Mouse (Mus musculus) common myeloid progenitor, adult 5-6 weeks (primary cell): ENCODE results near the gene Trir. TPM values are rescaled to one million over a fixed set of nuclear protein-coding genes. Genes with fewer than 3 reads are reported as not detected.

Experiments used
- ATAC-seq: replicated peaks from 2 replicates; pipeline ENCODE4 v1.8.0; 2016; ENCODE audit warnings: low read depth, mild to moderate bottlenecking, moderate TSS enrichment, inconsistent platforms; ENCODE audit not compliant: poor library complexity, severe bottlenecking
- total RNA-seq: library from RNA; stranded (forward); fragments of 200-1000, 187-1606 nt; gene quantifications from 2 replicates; pipeline ENCODE4 v1.2.3, GENCODE M21; 2017

The Trir gene
- total RNA-seq, 1 experiment from 2014 or later = 202 TPM

- ATAC-seq = no peak
Observed at GRCm38 (mm10) chr8:85076001-85076400, 49.4 kb downstream of the Trir start.

- peak; percentile 49 for ATAC-seq
Observed at GRCm38 (mm10) chr8:85076993-85077392, 50.4 kb downstream of the Trir start.

Other genes with a start within 250 kb of the Trir start
- gene Nfix, start 226.5 kb upstream of the Trir start, total RNA-seq = 11.6 and 15.5 TPM in 2 replicates
- 2.8 and 4.1 TPM in 2 replicates for gene Dand5, start 204.0 kb upstream of the Trir start, total RNA-seq
- 56.5 and 63.7 TPM in 2 replicates for gene Gadd45gip1, start 195.3 kb upstream of the Trir start, total RNA-seq
- gene Rad23a, start 186.2 kb upstream of the Trir start, total RNA-seq = 30.0 and 45.4 TPM in 2 replicates
- 1,972 and 2,060 TPM in 2 replicates for gene Calr, start 179.9 kb upstream of the Trir start, total RNA-seq
- 130 and 162 TPM in 2 replicates for gene Farsa, start 169.8 kb upstream of the Trir start, total RNA-seq
- 138 and 142 TPM in 2 replicates for gene Syce2, start 154.7 kb upstream of the Trir start, total RNA-seq
- gene Gcdh, start 132.9 kb upstream of the Trir start, total RNA-seq = 16.4 and 25.2 TPM in 2 replicates
- 71.2 and 79.8 TPM in 2 replicates for gene Klf1, start 124.9 kb upstream of the Trir start, total RNA-seq
- gene Dnase2a, start 118.3 kb upstream of the Trir start, total RNA-seq = 41.0 and 47.0 TPM in 2 replicates
- not detected in 2 replicates for gene Mast1, start 89.5 kb upstream of the Trir start, total RNA-seq
- not detected in 2 replicates for gene Rtbdn, start 79.8 kb upstream of the Trir start, total RNA-seq
- not detected in 2 replicates for gene Gm49661, start 57.4 kb upstream of the Trir start, total RNA-seq
- gene Prdx2, start 57.2 kb upstream of the Trir start, total RNA-seq = 631 and 634 TPM in 2 replicates
- 95.8 and 148 TPM in 2 replicates for gene Rnaseh2a, start 57.1 kb upstream of the Trir start, total RNA-seq
- gene Junb, start 48.1 kb upstream of the Trir start, total RNA-seq = 82.2 and 102 TPM in 2 replicates
- gene Hook2, start 36.2 kb upstream of the Trir start, total RNA-seq = 9.2 and 13.5 TPM in 2 replicates
- gene Best2, start 12.3 kb upstream of the Trir start, total RNA-seq = not detected in 2 replicates
- gene Asna1, start 1.5 kb upstream of the Trir start, total RNA-seq = 52.3 and 52.6 TPM in 2 replicates
- 15.5 and 23.2 TPM in 2 replicates for gene Tnpo2, start 10.1 kb downstream of the Trir start, total RNA-seq
- gene Fbxw9, start 33.2 kb downstream of the Trir start, total RNA-seq = 3.9 and 8.4 TPM in 2 replicates
- not detected in 2 replicates for gene Gm5741, start 41.2 kb downstream of the Trir start, total RNA-seq
- 29.8 and 34.1 TPM in 2 replicates for gene Dhps, start 44.9 kb downstream of the Trir start, total RNA-seq
- gene Wdr83os, start 53.9 kb downstream of the Trir start, total RNA-seq = 52.3 and 58.1 TPM in 2 replicates
- 25.7 and 26.7 TPM in 2 replicates for gene Wdr83, start 54.5 kb downstream of the Trir start, total RNA-seq
- gene Man2b1, start 56.4 kb downstream of the Trir start, total RNA-seq = 39.6 and 42.0 TPM in 2 replicates
- not detected in 2 replicates for gene Zfp791, start 96.3 kb downstream of the Trir start, total RNA-seq
- gene Cks1brt, start 125.1 kb downstream of the Trir start, total RNA-seq = not detected in 2 replicates
- not detected in 2 replicates for gene Olfr371, start 199.2 kb downstream of the Trir start, total RNA-seq